Mouse (Mus musculus) forebrain, postnatal 0 days (tissue): ENCODE data around the gene Nav3. TPM values are rescaled to one million over a fixed set of nuclear protein-coding genes. Genes with fewer than 3 reads are reported as not detected.

Experiments used
- ATAC-seq: fragments of 200-750 bp; cut with Nextera tagmentation; 2 replicates; pipeline ENCODE4 v1.8.0; 2017; ENCODE audit warnings: mild to moderate bottlenecking, moderate library complexity
- DNase-seq: peaks from one replicate; pipeline ENCODE4 v3.0.0-alpha.2; 2015
- H3K27ac ChIP-seq: fragments of 300-500 bp; sonication (generic); 2 replicates; pipeline ENCODE4 v1.5.1; 2014; ENCODE audit warnings: low read depth, mild to moderate bottlenecking, antibody characterized with exemption, low read length, moderate library complexity, mixed read lengths
- H3K27me3 ChIP-seq: fragments of 300-500 bp; sonication (generic); 2 replicates; pipeline ENCODE4 v1.6.1; 2014; ENCODE audit warnings: mild to moderate bottlenecking, low read length, mixed read lengths; ENCODE audit not compliant: insufficient read depth
- H3K36me3 ChIP-seq: fragments of 300-500 bp; sonication (generic); 2 replicates; pipeline ENCODE4 v1.6.1; 2014; ENCODE audit warnings: mild to moderate bottlenecking, moderate library complexity; ENCODE audit not compliant: insufficient read depth
- H3K4me1 ChIP-seq: fragments of 300-500 bp; sonication (generic); 2 replicates; pipeline ENCODE4 v1.6.1; 2014; ENCODE audit warnings: antibody characterized with exemption; ENCODE audit not compliant: insufficient read depth
- H3K4me2 ChIP-seq: fragments of 300-500 bp; sonication (generic); 2 replicates; pipeline ENCODE4 v1.6.1; 2014; ENCODE audit warnings: low read depth, mild to moderate bottlenecking, moderate library complexity
- H3K4me3 ChIP-seq: fragments of 300-500 bp; sonication (generic); 2 replicates; pipeline ENCODE4 v1.5.1; 2014; ENCODE audit warnings: low read depth, low read length, mixed read lengths
- H3K9ac ChIP-seq: fragments of 300-500 bp; sonication (generic); 2 replicates; pipeline ENCODE4 v1.6.1; 2014; ENCODE audit warnings: mild to moderate bottlenecking
- H3K9me3 ChIP-seq: fragments of 300-500 bp; sonication (generic); 2 replicates; pipeline ENCODE4 v1.6.1; 2016; ENCODE audit warnings: low read length
- CTCF ChIP-seq: sonication (generic); IDR thresholded peaks from 2 replicates; pipeline ENCODE4 v1.5.1; 2016; ENCODE audit warnings: antibody characterized with exemption, control low read depth, low read depth
- WGBS: fragments of 180-500 bp; shearing (Covaris S2); extraction: QIAGEN DNeasy Blood & Tissue Kit; methylation state at CpG from one replicate; pipeline ENCODE4 v1.1.7; 2014; 5-methylcytosine and 5-hydroxymethylcytosine counted together
- polyA plus RNA-seq: library from polyadenylated mRNA; unstranded; fragments of >200 nt; fragmentation: Nextera tagmentation; extraction: Ambion mirVana; gene quantifications from 2 replicates; pipeline ENCODE4 v1.2.1, GENCODE M21; 2015
- total RNA-seq: library from RNA; depleted of rRNA; stranded (reverse); fragments of >200 nt; gene quantifications from 2 replicates; pipeline ENCODE4 v1.2.3, GENCODE M21; 2014

Nav3 gene
- total and polyA plus RNA-seq, 2 experiments from 2014 or later, result 20.1 to 119 TPM

DNA sequence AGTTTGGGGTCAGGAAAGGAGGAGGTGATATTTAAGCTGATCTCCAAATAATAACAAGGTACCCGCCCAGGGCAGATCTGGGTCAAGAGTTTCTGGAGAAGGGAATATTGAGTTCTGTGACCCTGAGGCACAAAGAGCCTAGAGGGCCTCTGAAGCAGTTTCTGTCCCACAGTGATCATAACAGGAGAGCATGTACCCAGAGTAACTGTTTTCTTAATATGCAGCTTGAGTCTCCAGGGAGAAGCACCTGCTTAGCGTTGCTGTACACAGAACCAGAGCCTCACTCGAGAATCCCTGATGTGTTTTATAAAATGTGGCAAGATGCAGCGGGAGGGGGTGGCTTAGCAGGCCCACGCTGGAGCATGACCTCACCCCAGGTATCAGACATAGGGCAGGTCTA lies 141.5 kb downstream of the Nav3 start:
- H3K4me2 ChIP-seq, result no peak overlapping the region
- H3K36me3 ChIP-seq, result no peaks in the 10 kb centered on the region; the same call in 1 of the 2 replicates
- H3K4me3 ChIP-seq, result no peak overlapping the region
- no peak overlapping the region for H3K27ac ChIP-seq
- no peak for TF ChIP-seq CTCF
- H3K9me3 ChIP-seq, result no peaks in the 10 kb centered on the region
- WGBS, result 65% methylated on average over 5 of the region's 5 CpGs
- DNase-seq (no peak), ATAC-seq (no peak)
- no peaks in the 10 kb centered on the region for H3K27me3 ChIP-seq
- 0 out of 2 replicates have a peak, but pooled peaks cover 1% of the 10 kb centered on the region for H3K4me1 ChIP-seq
- H3K9ac ChIP-seq, result no peak overlapping the region

DNA sequence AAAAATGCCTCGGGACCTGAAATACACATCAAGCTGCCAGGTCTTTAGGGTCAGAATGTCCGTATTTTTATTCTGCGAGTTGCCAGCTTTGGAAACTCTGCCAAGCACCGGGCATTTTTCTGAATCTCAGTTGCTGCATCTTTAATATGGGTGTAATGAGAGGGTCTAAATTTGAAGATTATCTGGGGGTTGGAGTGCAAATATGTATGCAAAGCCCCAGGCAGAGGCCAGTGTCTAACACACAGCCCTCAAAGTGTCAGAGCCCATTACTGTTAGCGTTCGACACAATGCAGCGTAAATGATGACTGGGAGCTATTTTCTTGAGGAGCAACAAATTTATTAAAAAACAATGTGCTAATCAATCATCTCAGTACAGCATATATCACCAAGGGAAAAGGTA lies 142.0 kb downstream of the Nav3 start:
- no peak for ATAC-seq
- no peak overlapping the region for H3K9ac ChIP-seq
- no peak overlapping the region for H3K4me2 ChIP-seq
- H3K27me3 ChIP-seq, result no peaks in the 10 kb centered on the region
- no peak overlapping the region for H3K27ac ChIP-seq
- no peak for DNase-seq
- no peaks in the 10 kb centered on the region; the same call in 1 of the 2 replicates for H3K36me3 ChIP-seq
- H3K4me3 ChIP-seq, result no peak overlapping the region
- no peaks in the 10 kb centered on the region for H3K9me3 ChIP-seq
- WGBS, result 66% methylated on average over 7 of the region's 7 CpGs
- 0 out of 2 replicates have a peak, but pooled peaks cover 3% of the 10 kb centered on the region for H3K4me1 ChIP-seq
- TF ChIP-seq CTCF, result no peak

DNA sequence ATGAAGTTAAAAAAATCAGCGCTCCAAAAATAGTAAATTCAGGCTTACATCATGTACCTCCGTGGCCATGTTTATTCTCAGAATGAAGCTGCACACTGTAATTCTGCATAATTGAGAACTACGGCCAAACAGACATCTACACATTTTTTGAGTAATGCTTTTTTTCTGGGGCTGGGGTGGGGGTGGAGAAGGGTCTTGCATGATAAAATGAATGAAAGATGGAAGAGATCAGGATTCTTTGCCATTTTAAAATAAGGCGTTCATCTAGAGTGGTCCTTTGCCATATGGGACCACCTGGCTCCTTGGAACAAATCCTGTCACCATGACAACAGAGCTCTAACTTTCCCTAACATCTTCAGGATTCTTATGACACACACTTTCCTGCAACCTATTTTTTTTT lies 146.5 kb downstream of the Nav3 start:
- H3K27ac ChIP-seq, result peak overlapping the region; percentile 57; the same call in 1 of the 2 replicates
- peak; percentile 76 for ATAC-seq

DNA sequence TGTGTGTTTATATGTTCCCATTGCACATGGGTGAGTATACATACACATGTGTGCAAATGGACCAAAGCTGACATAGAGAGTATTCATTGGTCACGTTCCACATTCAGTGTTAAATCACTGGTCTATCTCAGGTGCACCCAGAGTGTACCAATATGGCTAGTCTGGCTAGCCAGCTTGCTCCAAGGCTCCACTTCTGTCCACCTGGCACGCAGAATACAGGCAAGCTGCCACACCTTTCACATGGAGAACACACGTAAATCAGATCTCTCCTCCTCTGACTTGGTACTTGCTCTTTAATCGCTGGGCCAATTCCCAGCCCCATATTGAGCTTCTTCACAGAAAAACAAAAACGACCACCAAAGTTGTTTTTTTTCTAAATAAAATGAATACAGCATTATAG lies 150.4 kb downstream of the Nav3 start:
- no peak overlapping the region for H3K9ac ChIP-seq
- H3K4me3 ChIP-seq, result no peak overlapping the region
- no peak for DNase-seq
- H3K27ac ChIP-seq, result no peak overlapping the region
- no peak for TF ChIP-seq CTCF
- H3K27me3 ChIP-seq, result no peaks in the 10 kb centered on the region
- 68% methylated on average over 5 of the region's 5 CpGs for WGBS
- H3K4me1 ChIP-seq, result 0 out of 2 replicates have a peak, but pooled peaks cover 3% of the 10 kb centered on the region
- H3K4me2 ChIP-seq, result no peak overlapping the region
- H3K9me3 ChIP-seq, result no peaks in the 10 kb centered on the region
- H3K36me3 ChIP-seq, result no peaks in the 10 kb centered on the region
- ATAC-seq, result no peak

More for the DNA sequence above, 146.5 kb downstream of the Nav3 start:
- H3K27me3 ChIP-seq, result no peaks in the 10 kb centered on the region
- 43% methylated on average over 4 of the region's 4 CpGs for WGBS
- 0 out of 2 replicates have a peak, but pooled peaks cover 3% of the 10 kb centered on the region for H3K4me1 ChIP-seq
- H3K4me2 ChIP-seq, result no peak overlapping the region
- no peaks in the 10 kb centered on the region for H3K9me3 ChIP-seq
- peak; percentile 86 for DNase-seq
- no peak overlapping the region for H3K4me3 ChIP-seq
- no peak for TF ChIP-seq CTCF
- H3K36me3 ChIP-seq, result no peaks in the 10 kb centered on the region; the same call in 1 of the 2 replicates
- no peak overlapping the region for H3K9ac ChIP-seq

DNA sequence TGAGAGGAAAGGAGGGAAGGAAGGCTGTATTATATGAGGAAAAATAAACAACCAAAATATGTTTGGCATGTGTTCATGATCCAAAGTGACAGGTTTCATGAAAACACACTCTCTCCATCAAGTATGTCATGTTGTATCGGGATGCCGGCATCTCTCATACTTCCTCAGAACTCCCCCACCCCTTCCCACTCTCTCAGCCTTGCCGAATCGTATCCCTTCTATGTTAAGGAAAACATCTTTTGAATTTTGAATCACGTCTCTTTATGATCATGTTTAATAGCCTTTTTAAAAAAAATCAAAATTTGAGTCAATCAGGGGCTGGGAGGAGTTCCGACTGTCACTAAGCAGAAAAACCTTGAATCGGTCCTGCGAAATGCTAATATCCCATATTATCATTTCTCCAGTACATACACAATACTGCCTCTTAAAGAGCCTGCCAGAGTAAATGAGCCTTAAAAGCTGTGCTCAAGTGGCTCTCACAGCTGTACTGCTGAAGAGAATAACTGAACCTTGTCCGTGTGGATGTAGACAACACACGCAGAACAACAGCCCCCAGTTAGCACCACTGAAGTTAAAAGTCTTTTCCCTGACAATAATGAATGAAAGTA lies 165.9 kb downstream of the Nav3 start:
- no peaks in the 10 kb centered on the region for H3K36me3 ChIP-seq
- no peak overlapping the region for H3K9ac ChIP-seq
- ATAC-seq (peak; percentile 48), DNase-seq (peak; percentile 8)
- H3K27ac ChIP-seq, result no peak overlapping the region
- 48% methylated on average over 10 of the region's 10 CpGs for WGBS
- H3K9me3 ChIP-seq, result no peaks in the 10 kb centered on the region
- H3K4me1 ChIP-seq, result no peaks in the 10 kb centered on the region
- no peak overlapping the region for H3K4me3 ChIP-seq
- TF ChIP-seq CTCF, result no peak
- no peak overlapping the region for H3K4me2 ChIP-seq
- no peaks in the 10 kb centered on the region for H3K27me3 ChIP-seq

DNA sequence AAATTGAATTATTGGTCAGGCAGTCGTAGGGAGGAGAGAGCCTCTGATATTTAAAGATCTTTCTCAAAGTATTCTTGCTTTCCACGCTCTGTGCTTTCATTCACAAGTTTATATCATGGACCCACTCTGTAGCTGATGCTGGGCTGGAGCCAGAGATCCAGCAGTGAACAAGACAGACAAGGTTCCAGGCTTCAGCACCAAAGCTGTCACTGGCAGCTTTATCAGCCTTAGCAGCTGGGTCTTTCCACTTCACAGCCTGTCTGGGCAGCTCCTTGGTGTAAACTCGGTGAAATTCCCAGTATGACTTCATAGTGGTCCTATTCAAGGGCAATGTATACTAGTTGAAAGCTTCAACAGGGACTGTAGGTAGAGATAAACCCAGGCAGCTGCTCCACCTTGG lies 172.1 kb downstream of the Nav3 start:
- no peaks in the 10 kb centered on the region for H3K36me3 ChIP-seq
- ATAC-seq (peak; percentile 72), DNase-seq (peak; percentile 43)
- H3K27ac ChIP-seq, result no peak overlapping the region
- no peaks in the 10 kb centered on the region for H3K4me1 ChIP-seq
- 52% methylated on average over 3 of the region's 3 CpGs for WGBS
- H3K4me2 ChIP-seq, result no peak overlapping the region
- no peak overlapping the region for H3K4me3 ChIP-seq
- H3K27me3 ChIP-seq, result no peaks in the 10 kb centered on the region
- no peak for TF ChIP-seq CTCF
- no peaks in the 10 kb centered on the region for H3K9me3 ChIP-seq
- H3K9ac ChIP-seq, result no peak overlapping the region

DNA sequence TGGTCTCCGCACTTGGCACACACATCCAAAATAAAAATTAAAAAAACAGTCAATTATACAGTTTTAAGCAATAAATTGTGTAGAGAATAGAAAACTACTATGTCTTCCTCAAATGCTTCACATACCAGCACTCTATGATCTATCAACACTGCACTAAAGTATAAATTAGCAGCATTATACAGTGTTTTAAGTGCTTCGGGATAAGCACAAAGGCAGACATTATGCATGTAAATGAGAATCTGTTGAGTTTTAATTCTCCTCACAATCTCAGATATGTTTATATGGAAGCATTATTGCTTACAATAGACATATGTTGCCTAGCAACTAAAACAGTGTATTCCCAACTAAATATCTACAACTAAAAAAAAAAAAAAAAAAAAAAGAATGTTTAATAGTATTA lies 183.2 kb downstream of the Nav3 start:
- peak; percentile 88 for ATAC-seq
- peak overlapping the region; percentile 60; the same call in 1 of the 2 replicates for H3K27ac ChIP-seq
- H3K4me2 ChIP-seq, result no peak overlapping the region
- no peaks in the 10 kb centered on the region for H3K36me3 ChIP-seq
- DNase-seq, result peak; percentile 17
- H3K4me1 ChIP-seq, result no peaks in the 10 kb centered on the region; the same call in 1 of the 2 replicates
- WGBS, result 51% methylated on average over 2 of the region's 2 CpGs
- TF ChIP-seq CTCF, result no peak
- no peaks in the 10 kb centered on the region for H3K27me3 ChIP-seq
- no peaks in the 10 kb centered on the region for H3K9me3 ChIP-seq
- H3K9ac ChIP-seq, result no peak overlapping the region
- H3K4me3 ChIP-seq, result no peak overlapping the region
